27 mouse cellular contexts compared by ENCODE assay signal in the genomic region with DNA sequence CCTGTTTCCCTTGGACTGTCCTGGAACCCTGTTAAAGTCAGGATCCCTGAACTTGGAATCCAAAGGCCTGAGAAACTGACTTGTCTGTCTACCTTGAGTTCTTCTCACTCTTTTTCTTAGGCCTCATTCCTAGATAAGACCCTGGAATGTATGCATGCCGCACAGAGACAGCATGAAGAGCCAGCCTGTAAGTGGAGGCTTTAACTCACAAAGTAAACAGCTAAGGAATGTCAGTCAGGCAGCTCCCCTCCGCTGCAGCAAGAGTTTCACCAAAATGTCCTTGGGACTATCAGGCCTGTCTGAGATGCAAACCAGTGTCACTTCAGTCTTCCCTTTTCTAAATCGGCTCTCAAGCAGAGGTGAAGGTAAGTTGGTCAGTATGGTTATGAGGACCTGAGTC.
A peak's percentile ranks its signal among the peaks of the same experiment; 100 is the strongest.
DNase-seq lines count a peak whose midpoint lies in the region; ATAC-seq and TF ChIP-seq lines count a peak whose summit lies in the region.
"Had no signal": no experiment of that assay in that cellular context is flagged by ENCODE, and none has a peak within 500 bp of the region (broad histone marks: within the 10 kb centered on the region; RNA-seq: fewer than 3 reads in every experiment).

No protein-coding gene starts in this region.

- intact Hi-C loops in heart, postnatal 25 days (cut with DNase I), result no loop called here

- WGBS in heart, embryonic 14.5 days, result 9% methylated on average over 3 of the region's 3 CpGs
- WGBS in lung, embryonic 15.5 days, result 32% methylated on average over 3 of the region's 3 CpGs
- 53% methylated on average over 3 of the region's 3 CpGs for WGBS in lung, adult 2 months

- H3K9me3 ChIP-seq in heart, embryonic 14.5 days (ENCODE audit: control insufficient read depth, low read length), result no peaks in the 10 kb centered on the region
- H3K9me3 ChIP-seq in lung, embryonic 15.5 days, result no peaks in the 10 kb centered on the region
- H3K9me3 ChIP-seq: embryonic facial prominence, embryonic 12.5 days; stomach, embryonic 15.5 days had no signal

- peaks cover 37% of the 10 kb centered on the region for H3K36me3 ChIP-seq in heart, embryonic 14.5 days (ENCODE audit: control insufficient read depth, insufficient read depth, low read length)
- peaks cover 34% of the 10 kb centered on the region for H3K36me3 ChIP-seq in lung, embryonic 15.5 days

- TF ChIP-seq POLR2A in lung, adult 2 months (IDR thresholded peaks at IDR 0.05; ENCODE audit: borderline replicate concordance, extremely low read depth, low read depth, low read length), result no peak

- H3K4me1 ChIP-seq in heart, embryonic 14.5 days (ENCODE audit: control insufficient read depth in 2 of 2, insufficient read depth in 2 of 2, low read length in 2 of 2), result peaks cover 13 to 28% of the 10 kb centered on the region in 2 experiments
- H3K4me1 ChIP-seq in lung, embryonic 15.5 days, result no peaks in the 10 kb centered on the region
- no peaks in the 10 kb centered on the region; the same call in 1 of the 2 replicates for H3K4me1 ChIP-seq in lung, adult 2 months (ENCODE audit: control insufficient read depth, insufficient read depth, low read length)
- H3K4me1 ChIP-seq: embryonic facial prominence, embryonic 12.5 days; hindbrain, embryonic 12.5 days; limb, embryonic 13.5 days; midbrain, embryonic 10.5 days; stomach, embryonic 15.5 days had no signal

- H3K27ac ChIP-seq in heart, embryonic 14.5 days (replicated peaks in 1 of 2; ENCODE audit: control insufficient read depth in 1 of 2, insufficient read depth in 1 of 2, low read depth in 2 of 2, low read length in 2 of 2), result peak overlapping the region; percentile 69 to 73
- H3K27ac ChIP-seq in lung, embryonic 15.5 days, result peak overlapping the region; percentile 73
- H3K27ac ChIP-seq: embryonic facial prominence, embryonic 12.5 days; hindbrain, embryonic 12.5 days; kidney, postnatal 0 days; limb, embryonic 13.5 days; midbrain, embryonic 10.5 days; stomach, embryonic 15.5 days had no signal

- H3K4me3 ChIP-seq in heart, embryonic 14.5 days (ENCODE audit: control insufficient read depth in 1 of 2, insufficient read depth in 1 of 2, low read depth in 1 of 2, low read length in 2 of 2), result no peak overlapping the region
- H3K4me3 ChIP-seq in lung, embryonic 15.5 days, result no peak overlapping the region
- no peak overlapping the region for H3K4me3 ChIP-seq in lung, adult 2 months (replicated peaks; ENCODE audit: extremely low read depth, low read depth, low read length)
- H3K4me3 ChIP-seq: embryonic facial prominence, embryonic 12.5 days; hindbrain, embryonic 12.5 days; limb, embryonic 13.5 days; midbrain, embryonic 10.5 days; stomach, embryonic 15.5 days had no signal

- no peak overlapping the region for H3K9ac ChIP-seq in heart, embryonic 14.5 days (ENCODE audit: low read length)
- no peak overlapping the region for H3K9ac ChIP-seq in lung, embryonic 15.5 days
- H3K9ac ChIP-seq: embryonic facial prominence, embryonic 12.5 days; hindbrain, embryonic 12.5 days; limb, embryonic 13.5 days; stomach, embryonic 15.5 days had no signal

- peak; percentile 26; the same call in 1 of the 2 replicates for ATAC-seq in heart, embryonic 14.5 days (ENCODE audit: insufficient number of reproducible peaks, insufficient read depth, low FRiP score, low read depth)
- ATAC-seq in lung, embryonic 15.5 days (ENCODE audit: borderline replicate concordance, extremely low read depth, low FRiP score, low TSS enrichment), result peak; percentile 59; the same call in 1 of the 2 replicates
- no peak for ATAC-seq in activated CD4-positive, CD25-positive, alpha-beta regulatory T cell, adult 4 months
- ATAC-seq: forebrain, embryonic 14.5 days; intestine, embryonic 16.5 days; midbrain, embryonic 16.5 days had no signal

- no peak overlapping the region for H3K4me2 ChIP-seq in heart, embryonic 14.5 days (ENCODE audit: low read length)
- no peak overlapping the region for H3K4me2 ChIP-seq in lung, embryonic 15.5 days
- H3K4me2 ChIP-seq: embryonic facial prominence, embryonic 12.5 days; hindbrain, embryonic 12.5 days; limb, embryonic 13.5 days; liver, embryonic 11.5 days; stomach, embryonic 15.5 days had no signal

- TF ChIP-seq CTCF in lung, adult 2 months (IDR thresholded peaks at IDR 0.05; ENCODE audit: insufficient read depth, low read length), result no peak

- no peaks in the 10 kb centered on the region for H3K27me3 ChIP-seq in heart, embryonic 14.5 days (ENCODE audit: control insufficient read depth, insufficient read depth, low read length)
- H3K27me3 ChIP-seq in lung, embryonic 15.5 days, result no peaks in the 10 kb centered on the region
- H3K27me3 ChIP-seq: embryonic facial prominence, embryonic 12.5 days; hindbrain, embryonic 12.5 days; limb, embryonic 13.5 days; stomach, embryonic 15.5 days had no signal

- no peak for DNase-seq in heart, postnatal 25 days (ENCODE audit: low spot score)
- no peak for DNase-seq in lung, adult 2 months
- DNase-seq in ZHBTc4 (ENCODE audit: low read depth, low spot score), result peak; percentile 29
- DNase-seq in yolk sac, embryonic 10.5 days (ENCODE audit: low spot score), result peak; percentile 70
- DNase-seq: adrenal gland, postnatal 14 days; B cell, adult 2 months; cerebellum, adult 11 months; cerebellum, adult 9-11 months; embryo, embryonic 11 days; gastrocnemius, postnatal 25 days; kidney, adult 8-10 months; kidney, postnatal 4 days; right cerebral cortex, postnatal 25 days; thymus, postnatal 14 days had no signal

Comparison
In these comparisons a context has a peak if more than half of its experiments do, and no peak if none do; other contexts are left out.
1. DNase-seq: peak in ZHBTc4 (single experiment) and yolk sac, embryonic 10.5 days (single experiment); none in heart, postnatal 25 days (single experiment) and lung, adult 2 months (single experiment).